Mouse (Mus musculus) kidney, adult 2 months (tissue): Measurements from ENCODE around the gene Fbxo47.

Experiments used
- CTCF ChIP-seq: fragments of 200-500 bp; conservative IDR thresholded peaks from 2 replicates; pipeline ENCODE4 v1.5.1; 2011; ENCODE audit warnings: low read depth, mild to moderate bottlenecking, control low read depth, low read length, moderate library complexity, mixed read lengths; ENCODE audit not compliant: insufficient read depth, insufficient read length
- POLR2A ChIP-seq: fragments of 200-500 bp; IDR thresholded peaks from one replicate; pipeline ENCODE4 v1.6.1; 2011; ENCODE audit warnings: low read depth, low read length, control low read depth

DNA sequence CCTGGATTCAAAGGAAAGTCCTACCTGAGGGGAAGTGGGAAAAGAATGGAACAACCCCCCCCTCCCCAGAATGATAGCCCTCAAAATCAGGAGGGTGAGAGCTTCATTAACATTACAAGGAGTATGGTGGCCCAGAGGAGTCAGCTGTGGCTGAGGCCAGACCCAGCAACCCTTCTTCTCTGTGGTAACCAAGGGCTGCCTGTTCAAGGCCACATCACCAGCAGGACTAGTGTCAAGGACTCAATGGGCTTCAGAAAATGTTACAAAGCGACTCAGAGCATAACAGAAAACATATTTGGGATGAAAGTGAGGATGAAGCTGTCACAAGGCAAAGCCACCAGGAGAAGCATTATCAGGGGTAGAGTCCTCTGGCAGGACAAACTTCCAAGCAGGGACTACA, 49.6 kb upstream of the Fbxo47 start:
- TF ChIP-seq CTCF (no peak), POLR2A (no peak)
